Mouse (Mus musculus): Measurements from ENCODE around the gene Epm2a. TPM values are rescaled to one million over a fixed set of nuclear protein-coding genes. Genes with fewer than 3 reads are reported as not detected.

Gene Epm2a
- polyA plus RNA-seq, 1 experiment from 2014 or later = 1.0 TPM

GRCm38 (mm10) chr10:11457445-11457844 is 114.2 kb downstream of the Epm2a start:
- Histone ChIP-seq H3K36me3 (ENCODE audit: control insufficient read depth, insufficient read depth, low read length) (no peaks in the 10 kb centered on the region), H3K4me1 (ENCODE audit: control insufficient read depth, insufficient read depth, low read length) (no peaks in the 10 kb centered on the region), H3K9me3 (replicated peaks; ENCODE audit: control insufficient read depth, low read length) (no peaks in the 10 kb centered on the region), H3K27me3 (replicated peaks; ENCODE audit: control insufficient read depth, insufficient read depth, low read length) (no peaks in the 10 kb centered on the region), H3K27ac (ENCODE audit: low read depth, low read length) (no peak overlapping the region), H3K9ac (ENCODE audit: low read length) (no peak overlapping the region), H3K4me3 (ENCODE audit: low read depth, low read length) (no peak overlapping the region), H3K4me2 (ENCODE audit: low read length) (no peak overlapping the region)
- DNase-seq (ENCODE audit: low spot score) = no peak
- 53% methylated on average over 1 of the region's 1 CpGs for WGBS
- ATAC-seq = no peak

DNA sequence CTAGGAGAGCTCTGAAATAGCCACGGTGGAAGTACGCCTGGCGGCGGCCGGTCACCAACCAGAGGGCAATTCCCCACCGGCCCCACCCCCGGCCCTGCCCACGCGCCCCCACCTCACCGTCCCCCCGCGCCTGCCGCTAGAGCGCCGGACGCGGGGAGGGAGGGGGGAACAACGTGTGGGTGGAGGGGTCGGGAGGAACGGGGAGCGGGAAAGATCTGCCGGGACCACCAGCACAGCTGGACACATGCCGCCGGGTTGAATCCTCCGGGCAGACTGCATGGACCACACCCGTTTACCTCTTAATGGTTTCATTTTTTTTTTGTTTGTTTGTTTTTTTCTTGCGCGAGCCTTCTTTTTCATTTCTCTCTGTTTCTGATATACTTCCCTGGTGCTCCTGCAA is 148.8 kb downstream of the Epm2a start:
- Histone ChIP-seq H3K27me3 (replicated peaks; ENCODE audit: control insufficient read depth, insufficient read depth, low read length) (peaks cover 3% of the 10 kb centered on the region; the same call in 1 of the 2 replicates), H3K9ac (ENCODE audit: low read length) (no peak overlapping the region), H3K4me3 (ENCODE audit: low read depth, low read length) (no peak overlapping the region), H3K27ac (ENCODE audit: low read depth, low read length) (no peak overlapping the region), H3K4me2 (ENCODE audit: low read length) (no peak overlapping the region), H3K4me1 (ENCODE audit: control insufficient read depth, insufficient read depth, low read length) (no peaks in the 10 kb centered on the region), H3K9me3 (replicated peaks; ENCODE audit: control insufficient read depth, low read length) (peaks cover 4% of the 10 kb centered on the region), H3K36me3 (ENCODE audit: control insufficient read depth, insufficient read depth, low read length) (no peaks in the 10 kb centered on the region)
- peak; percentile 67 for DNase-seq (ENCODE audit: low spot score)
- 54% methylated on average over 28 of the region's 28 CpGs for WGBS
- ATAC-seq = peak; percentile 91

Other genes with a start within 250 kb of the Epm2a start
- gene Shprh, start 194.0 kb upstream of the Epm2a start, polyA plus RNA-seq (2014; fragmentation: Nextera tagmentation; extraction: Ambion mirVana) = 24.5 and 31.9 TPM in 2 replicates
- gene Fbxo30, start 62.1 kb upstream of the Epm2a start, polyA plus RNA-seq (2014; fragmentation: Nextera tagmentation; extraction: Ambion mirVana) = 15.1 and 16.4 TPM in 2 replicates